Mouse (Mus musculus): Measurements from ENCODE around the gene Rab11fip2. TPM values are rescaled to one million over a fixed set of nuclear protein-coding genes. Genes with fewer than 3 reads are reported as not detected.
A peak's percentile ranks its signal among the peaks of the same experiment; 100 is the strongest.

The Rab11fip2 gene
- 4.5 and 5.3 TPM in 2 replicates for polyA plus RNA-seq (2014; fragmentation: Nextera tagmentation; extraction: Ambion mirVana)

GRCm38 (mm10) chr19:59943322-59943871, at the start of gene Rab11fip2:
Gene Rab11fip2, minus strand, starts transcription at chr19:59943654.
- Histone ChIP-seq H3K4me1 (replicated peaks; ENCODE audit: control insufficient read depth, insufficient read depth, low read length) (no peaks in the 10 kb centered on the region; the same call in 1 of the 2 replicates), H3K27ac (ENCODE audit: low read depth, low read length) (peak within 1 kb of the TSS; percentile 86), H3K9ac (ENCODE audit: low read length) (peak within 1 kb of the TSS; percentile 93), H3K4me3 (ENCODE audit: low read depth, low read length) (peak within 1 kb of the TSS; percentile 58), H3K9me3 (ENCODE audit: control insufficient read depth, low read length) (no peaks in the 10 kb centered on the region), H3K36me3 (ENCODE audit: control insufficient read depth, insufficient read depth, low read length) (no peaks in the 10 kb centered on the region), H3K4me2 (ENCODE audit: low read depth, low read length, severe bottlenecking) (peak within 1 kb of the TSS; percentile 76), H3K27me3 (ENCODE audit: control insufficient read depth, insufficient read depth, low read length) (no peaks in the 10 kb centered on the region)
- ATAC-seq (replicated peaks; ENCODE audit: low FRiP score) (peak; percentile 97), DNase-seq (ENCODE audit: low spot score) (peak; percentile 98)
- under 1% methylated on average over 58 of the region's 72 CpGs for WGBS

GRCm38 (mm10) chr19:59981588-59981987, 38.1 kb upstream of the Rab11fip2 start:
- H3K9ac ChIP-seq (ENCODE audit: low read length) = no peak overlapping the region
- no peak overlapping the region for H3K27ac ChIP-seq (ENCODE audit: low read depth, low read length)
- H3K9me3 ChIP-seq (ENCODE audit: control insufficient read depth, low read length) = no peaks in the 10 kb centered on the region
- no peak overlapping the region for H3K4me3 ChIP-seq (ENCODE audit: low read depth, low read length)
- H3K4me2 ChIP-seq (ENCODE audit: low read depth, low read length, severe bottlenecking) = no peak overlapping the region
- no peaks in the 10 kb centered on the region for H3K27me3 ChIP-seq (ENCODE audit: control insufficient read depth, insufficient read depth, low read length)
- no peaks in the 10 kb centered on the region for H3K36me3 ChIP-seq (ENCODE audit: control insufficient read depth, insufficient read depth, low read length)
- DNase-seq (ENCODE audit: low spot score) = no peak
- no peaks in the 10 kb centered on the region for H3K4me1 ChIP-seq (replicated peaks; ENCODE audit: control insufficient read depth, insufficient read depth, low read length)
- WGBS = 91% methylated on average over 1 of the region's 1 CpGs
- ATAC-seq (replicated peaks; ENCODE audit: low FRiP score) = no peak

DNA sequence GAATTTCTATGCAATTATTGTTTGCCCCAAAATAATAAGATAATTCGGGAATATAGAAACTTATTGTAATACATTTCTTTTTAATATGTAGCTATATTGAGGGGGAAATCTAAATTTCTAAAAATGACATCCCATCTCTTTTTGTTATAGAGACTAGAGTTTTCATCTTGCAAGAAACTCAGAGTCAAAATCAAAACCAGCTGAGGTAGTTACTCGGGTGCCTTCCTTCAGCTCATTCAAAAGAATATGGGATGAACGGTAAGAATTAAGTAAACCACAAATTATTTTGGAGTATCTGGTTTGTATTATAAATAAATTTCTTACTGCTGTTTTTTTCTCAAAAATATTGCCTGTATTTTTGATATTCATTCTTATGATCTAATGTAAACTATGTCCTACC, 11.5 kb upstream of the Rab11fip2 start:
- DNase-seq (ENCODE audit: low spot score) (no peak), ATAC-seq (replicated peaks; ENCODE audit: low FRiP score) (no peak)
- Histone ChIP-seq H3K4me1 (replicated peaks; ENCODE audit: control insufficient read depth, insufficient read depth, low read length) (no peaks in the 10 kb centered on the region), H3K27ac (ENCODE audit: low read depth, low read length) (no peak overlapping the region), H3K27me3 (ENCODE audit: control insufficient read depth, insufficient read depth, low read length) (no peaks in the 10 kb centered on the region; the same call in 1 of the 2 replicates), H3K4me3 (ENCODE audit: low read depth, low read length) (no peak overlapping the region), H3K36me3 (ENCODE audit: control insufficient read depth, insufficient read depth, low read length) (no peaks in the 10 kb centered on the region), H3K9ac (ENCODE audit: low read length) (no peak overlapping the region), H3K4me2 (ENCODE audit: low read depth, low read length, severe bottlenecking) (no peak overlapping the region), H3K9me3 (ENCODE audit: control insufficient read depth, low read length) (no peaks in the 10 kb centered on the region)
- WGBS = 80% methylated on average over 3 of the region's 3 CpGs

- Histone ChIP-seq H3K4me3 (ENCODE audit: low read depth, low read length) (no peak overlapping the region), H3K9me3 (ENCODE audit: control insufficient read depth, low read length) (no peaks in the 10 kb centered on the region), H3K9ac (ENCODE audit: low read length) (no peak overlapping the region), H3K27ac (ENCODE audit: low read depth, low read length) (no peak overlapping the region), H3K36me3 (ENCODE audit: control insufficient read depth, insufficient read depth, low read length) (no peaks in the 10 kb centered on the region), H3K27me3 (ENCODE audit: control insufficient read depth, insufficient read depth, low read length) (no peaks in the 10 kb centered on the region), H3K4me2 (ENCODE audit: low read depth, low read length, severe bottlenecking) (no peak overlapping the region), H3K4me1 (replicated peaks; ENCODE audit: control insufficient read depth, insufficient read depth, low read length) (no peaks in the 10 kb centered on the region)
- DNase-seq (ENCODE audit: low spot score) (no peak), ATAC-seq (replicated peaks; ENCODE audit: low FRiP score) (no peak)
- 87% methylated on average over 5 of the region's 5 CpGs for WGBS
Measured at GRCm38 (mm10) chr19:59949731-59950130, 6.3 kb upstream of the Rab11fip2 start.

GRCm38 (mm10) chr19:59942716-59943321, 635 bp downstream of the Rab11fip2 start:
- Histone ChIP-seq H3K27me3 (ENCODE audit: control insufficient read depth, insufficient read depth, low read length) (no peaks in the 10 kb centered on the region), H3K4me3 (ENCODE audit: low read depth, low read length) (peak overlapping the region; percentile 58), H3K27ac (ENCODE audit: low read depth, low read length) (peak overlapping the region; percentile 86), H3K4me2 (ENCODE audit: low read depth, low read length, severe bottlenecking) (peak overlapping the region; percentile 76), H3K4me1 (replicated peaks; ENCODE audit: control insufficient read depth, insufficient read depth, low read length) (no peaks in the 10 kb centered on the region; the same call in 1 of the 2 replicates), H3K9me3 (ENCODE audit: control insufficient read depth, low read length) (no peaks in the 10 kb centered on the region), H3K36me3 (ENCODE audit: control insufficient read depth, insufficient read depth, low read length) (no peaks in the 10 kb centered on the region), H3K9ac (ENCODE audit: low read length) (peak overlapping the region; percentile 93)
- under 1% methylated on average over 27 of the region's 27 CpGs for WGBS
- ATAC-seq (replicated peaks; ENCODE audit: low FRiP score) (peak; percentile 84), DNase-seq (ENCODE audit: low spot score) (no peak)

DNA sequence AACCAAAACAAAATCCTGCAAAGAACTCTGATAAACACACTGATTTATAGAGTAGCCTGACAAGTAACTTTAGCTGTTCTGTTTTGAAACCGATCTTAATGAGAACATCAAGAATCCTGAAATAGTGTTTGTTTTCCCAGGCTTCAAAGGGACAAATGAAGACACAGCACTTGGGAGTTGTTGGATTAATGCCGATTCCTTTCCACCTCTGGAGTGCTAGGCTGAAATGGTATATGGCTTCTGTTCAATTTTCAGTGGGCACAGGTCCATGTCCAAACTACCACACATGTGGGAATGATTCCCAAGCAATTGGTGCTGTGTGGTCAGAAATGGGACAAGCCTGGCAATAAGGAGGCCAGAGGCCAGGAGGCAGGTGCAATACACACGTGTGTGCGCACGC, 3.7 kb downstream of the Rab11fip2 start:
- Histone ChIP-seq H3K9ac (ENCODE audit: low read length) (no peak overlapping the region; the same call in 1 of the 2 replicates), H3K4me1 (replicated peaks; ENCODE audit: control insufficient read depth, insufficient read depth, low read length) (no peaks in the 10 kb centered on the region; the same call in 1 of the 2 replicates), H3K27ac (ENCODE audit: low read depth, low read length) (no peak overlapping the region), H3K4me3 (ENCODE audit: low read depth, low read length) (no peak overlapping the region), H3K36me3 (ENCODE audit: control insufficient read depth, insufficient read depth, low read length) (no peaks in the 10 kb centered on the region), H3K27me3 (ENCODE audit: control insufficient read depth, insufficient read depth, low read length) (no peaks in the 10 kb centered on the region), H3K4me2 (ENCODE audit: low read depth, low read length, severe bottlenecking) (no peak overlapping the region), H3K9me3 (ENCODE audit: control insufficient read depth, low read length) (no peaks in the 10 kb centered on the region)
- 84% methylated on average over 5 of the region's 5 CpGs for WGBS
- no peak for DNase-seq (ENCODE audit: low spot score)
- no peak for ATAC-seq (replicated peaks; ENCODE audit: low FRiP score)

- Histone ChIP-seq H3K9ac (ENCODE audit: low read length) (no peak overlapping the region), H3K27me3 (ENCODE audit: control insufficient read depth, insufficient read depth, low read length) (no peaks in the 10 kb centered on the region), H3K9me3 (ENCODE audit: control insufficient read depth, low read length) (no peaks in the 10 kb centered on the region), H3K4me3 (ENCODE audit: low read depth, low read length) (no peak overlapping the region), H3K36me3 (ENCODE audit: control insufficient read depth, insufficient read depth, low read length) (no peaks in the 10 kb centered on the region), H3K4me1 (replicated peaks; ENCODE audit: control insufficient read depth, insufficient read depth, low read length) (no peaks in the 10 kb centered on the region; the same call in 1 of the 2 replicates), H3K4me2 (ENCODE audit: low read depth, low read length, severe bottlenecking) (no peak overlapping the region), H3K27ac (ENCODE audit: low read depth, low read length) (no peak overlapping the region)
- ATAC-seq (replicated peaks; ENCODE audit: low FRiP score) = no peak
- no peak for DNase-seq (ENCODE audit: low spot score)
- WGBS = 87% methylated on average over 10 of the region's 10 CpGs
Measured at GRCm38 (mm10) chr19:59932085-59932484, 11.4 kb downstream of the Rab11fip2 start.

DNA sequence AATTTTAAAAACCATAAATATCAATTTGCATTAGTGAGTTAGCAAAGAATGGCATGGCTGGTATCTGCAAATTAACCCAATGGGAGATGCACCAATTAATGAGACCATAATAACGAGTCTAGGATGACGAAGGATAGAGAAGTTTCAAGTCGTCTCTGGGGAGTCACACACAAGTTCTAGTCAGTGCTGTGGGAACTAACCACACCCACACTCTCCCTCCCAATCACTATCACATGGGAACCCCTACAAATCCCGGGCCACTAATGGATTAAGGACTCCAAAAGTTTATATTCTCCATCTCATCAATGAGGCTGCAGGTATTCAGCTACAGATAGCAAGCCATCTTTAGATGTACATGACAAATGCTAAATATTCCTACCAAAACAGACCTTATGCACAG, 14.8 kb downstream of the Rab11fip2 start:
- Histone ChIP-seq H3K27ac (ENCODE audit: low read depth, low read length) (no peak overlapping the region), H3K4me3 (ENCODE audit: low read depth, low read length) (no peak overlapping the region), H3K9ac (ENCODE audit: low read length) (no peak overlapping the region), H3K36me3 (ENCODE audit: control insufficient read depth, insufficient read depth, low read length) (no peaks in the 10 kb centered on the region), H3K4me1 (replicated peaks; ENCODE audit: control insufficient read depth, insufficient read depth, low read length) (no peaks in the 10 kb centered on the region; the same call in 1 of the 2 replicates), H3K27me3 (ENCODE audit: control insufficient read depth, insufficient read depth, low read length) (no peaks in the 10 kb centered on the region), H3K9me3 (ENCODE audit: control insufficient read depth, low read length) (no peaks in the 10 kb centered on the region), H3K4me2 (ENCODE audit: low read depth, low read length, severe bottlenecking) (no peak overlapping the region)
- 65% methylated on average over 4 of the region's 4 CpGs for WGBS
- no peak for DNase-seq (ENCODE audit: low spot score)
- no peak for ATAC-seq (replicated peaks; ENCODE audit: low FRiP score)

GRCm38 (mm10) chr19:59926125-59926524, 17.3 kb downstream of the Rab11fip2 start:
- Histone ChIP-seq H3K4me2 (ENCODE audit: low read depth, low read length, severe bottlenecking) (no peak overlapping the region), H3K9ac (ENCODE audit: low read length) (no peak overlapping the region), H3K27ac (ENCODE audit: low read depth, low read length) (no peak overlapping the region), H3K4me1 (replicated peaks; ENCODE audit: control insufficient read depth, insufficient read depth, low read length) (no peaks in the 10 kb centered on the region), H3K9me3 (ENCODE audit: control insufficient read depth, low read length) (no peaks in the 10 kb centered on the region), H3K4me3 (ENCODE audit: low read depth, low read length) (no peak overlapping the region), H3K27me3 (ENCODE audit: control insufficient read depth, insufficient read depth, low read length) (no peaks in the 10 kb centered on the region), H3K36me3 (ENCODE audit: control insufficient read depth, insufficient read depth, low read length) (no peaks in the 10 kb centered on the region)
- DNase-seq (ENCODE audit: low spot score) = no peak
- no peak for ATAC-seq (replicated peaks; ENCODE audit: low FRiP score)
- WGBS = 94% methylated on average over 1 of the region's 1 CpGs

Measured in forebrain, embryonic 11.5 days (tissue).